Comparison of ENCODE assay signal across 8 mouse cellular contexts in genomic region chr14:122953331-122953730, GRCm38 (mm10). TPM values are rescaled to one million over a fixed set of nuclear protein-coding genes. Genes with fewer than 3 reads are reported as not detected.
DNase-seq lines count a peak whose midpoint lies in the region; ATAC-seq and TF ChIP-seq lines count a peak whose summit lies in the region.

No protein-coding gene starts in this region.

- WGBS in heart, adult 2 months, result 11% methylated on average over 1 of the region's 1 CpGs
- WGBS in heart, embryonic 12.5 days, result 13% methylated on average over 1 of the region's 1 CpGs
- WGBS in cerebellum, adult 2 months, result 5% methylated on average over 1 of the region's 1 CpGs
- 4% methylated on average over 1 of the region's 1 CpGs for WGBS in midbrain, embryonic 15.5 days
- 14% methylated on average over 1 of the region's 1 CpGs for WGBS in stomach, embryonic 16.5 days

- no peak for TF ChIP-seq POLR2A in heart, adult 2 months (IDR thresholded peaks at IDR 0.05; ENCODE audit: insufficient read depth, low read depth, low read length)
- TF ChIP-seq POLR2A in cerebellum, adult 2 months (IDR thresholded peaks at IDR 0.05; ENCODE audit: borderline replicate concordance, insufficient read depth, low read length), result no peak

- H3K4me3 ChIP-seq in heart, adult 2 months, result no peak overlapping the region
- H3K4me3 ChIP-seq in heart, embryonic 12.5 days, result no peak overlapping the region
- H3K4me3 ChIP-seq in cerebellum, adult 2 months (replicated peaks; ENCODE audit: insufficient read depth, low read depth, low read length), result no peak overlapping the region
- H3K4me3 ChIP-seq in midbrain, embryonic 15.5 days, result no peak overlapping the region
- no peak overlapping the region for H3K4me3 ChIP-seq in stomach, embryonic 16.5 days (replicated peaks; ENCODE audit: low read length)

- no peak overlapping the region for H3K9ac ChIP-seq in heart, adult 2 months (ENCODE audit: low read depth, low read length)
- no peak overlapping the region for H3K9ac ChIP-seq in heart, embryonic 12.5 days
- H3K9ac ChIP-seq in midbrain, embryonic 15.5 days, result no peak overlapping the region
- H3K9ac ChIP-seq in stomach, embryonic 16.5 days (ENCODE audit: low read length), result no peak overlapping the region

- TF ChIP-seq EP300 in heart, adult 2 months (IDR thresholded peaks at IDR 0.05; ENCODE audit: insufficient read depth, low read depth, low read length), result no peak

- no peaks in the 10 kb centered on the region for H3K36me3 ChIP-seq in heart, adult 2 months (ENCODE audit: control insufficient read depth, insufficient read depth, low read length)
- H3K36me3 ChIP-seq in heart, embryonic 12.5 days, result peaks cover 12% of the 10 kb centered on the region; the same call in 1 of the 2 replicates
- H3K36me3 ChIP-seq in midbrain, embryonic 15.5 days (replicated peaks), result no peaks in the 10 kb centered on the region
- H3K36me3 ChIP-seq in stomach, embryonic 16.5 days (ENCODE audit: control insufficient read depth, insufficient read depth, low read length), result 0 out of 2 replicates have a peak, but pooled peaks cover 5% of the 10 kb centered on the region

- peak; percentile 18 to 30 for DNase-seq in heart, adult 2 months
- DNase-seq in cerebellum, adult 2 months, result peak; percentile 63 to 69
- DNase-seq in frontal cortex, adult 2 months (ENCODE audit: extremely low spot score in 1 of 2, low spot score in 1 of 2), result peak; percentile 25 to 84
- peak; percentile 55 for DNase-seq in kidney, adult 11 months
- peak; percentile 54 for DNase-seq in left cerebral cortex, postnatal 4 days

- H3K4me2 ChIP-seq in heart, embryonic 12.5 days, result no peak overlapping the region
- H3K4me2 ChIP-seq in midbrain, embryonic 15.5 days, result no peak overlapping the region
- no peak overlapping the region for H3K4me2 ChIP-seq in stomach, embryonic 16.5 days (ENCODE audit: low read depth, low read length)

- no peaks in the 10 kb centered on the region for H3K27me3 ChIP-seq in heart, adult 2 months (ENCODE audit: control insufficient read depth, insufficient read depth, low read length)
- H3K27me3 ChIP-seq in heart, embryonic 12.5 days (replicated peaks), result no peaks in the 10 kb centered on the region
- H3K27me3 ChIP-seq in cerebellum, adult 2 months (ENCODE audit: control insufficient read depth, insufficient read depth, low read length), result no peaks in the 10 kb centered on the region
- no peaks in the 10 kb centered on the region for H3K27me3 ChIP-seq in midbrain, embryonic 15.5 days (replicated peaks)
- no peaks in the 10 kb centered on the region for H3K27me3 ChIP-seq in stomach, embryonic 16.5 days (ENCODE audit: control insufficient read depth, insufficient read depth, low read length)

- no peak for ATAC-seq in heart, embryonic 12.5 days (ENCODE audit: insufficient number of reproducible peaks, low FRiP score)
- ATAC-seq in midbrain, embryonic 15.5 days (replicated peaks), result peak; percentile 81
- ATAC-seq in stomach, embryonic 16.5 days (ENCODE audit: insufficient read depth, low FRiP score), result peak; percentile 79; the same call in 1 of the 2 replicates

- H3K79me2 ChIP-seq in heart, adult 2 months (replicated peaks; ENCODE audit: control insufficient read depth, insufficient read depth, low read length), result no peaks in the 10 kb centered on the region

- TF ChIP-seq CTCF in heart, adult 2 months (IDR thresholded peaks at IDR 0.05), result peak; percentile 75
- TF ChIP-seq CTCF in cerebellum, adult 2 months (IDR thresholded peaks at IDR 0.05; ENCODE audit: borderline replicate concordance, insufficient read depth, low read depth, low read length), result peak; percentile 64

- no peaks in the 10 kb centered on the region for H3K4me1 ChIP-seq in heart, adult 2 months (ENCODE audit: control insufficient read depth, insufficient read depth, low read length)
- no peaks in the 10 kb centered on the region for H3K4me1 ChIP-seq in heart, embryonic 12.5 days (replicated peaks)
- H3K4me1 ChIP-seq in cerebellum, adult 2 months (ENCODE audit: control insufficient read depth, insufficient read depth, low read length), result peaks cover 12% of the 10 kb centered on the region
- H3K4me1 ChIP-seq in midbrain, embryonic 15.5 days, result no peaks in the 10 kb centered on the region
- H3K4me1 ChIP-seq in stomach, embryonic 16.5 days (ENCODE audit: control insufficient read depth, insufficient read depth, low read length), result no peaks in the 10 kb centered on the region

- H3K27ac ChIP-seq in heart, adult 2 months, result no peak overlapping the region
- H3K27ac ChIP-seq in heart, embryonic 12.5 days (ENCODE audit: poor library complexity, severe bottlenecking), result no peak overlapping the region
- no peak overlapping the region; the same call in 1 of the 2 replicates for H3K27ac ChIP-seq in cerebellum, adult 2 months (ENCODE audit: insufficient read depth, low read length)
- no peak overlapping the region for H3K27ac ChIP-seq in midbrain, embryonic 15.5 days
- H3K27ac ChIP-seq in stomach, embryonic 16.5 days (ENCODE audit: low read length), result no peak overlapping the region

- no peaks in the 10 kb centered on the region for H3K9me3 ChIP-seq in heart, embryonic 12.5 days (replicated peaks)
- H3K9me3 ChIP-seq in midbrain, embryonic 15.5 days, result no peaks in the 10 kb centered on the region
- H3K9me3 ChIP-seq in stomach, embryonic 16.5 days (replicated peaks; ENCODE audit: control insufficient read depth, low read length), result no peaks in the 10 kb centered on the region

- intact Hi-C loops in heart, adult 2 months (cut with DNase I), result loop anchor here (1.0 to 5.0 kb wide), 2 partner anchors 287 to 359 kb away; no protein-coding TSS in a partner anchor
- intact Hi-C loops in left cerebral cortex, postnatal 4 days (cut with DNase I), result loop anchor here (10.0 kb wide), 1 partner anchor 281 kb away; no protein-coding TSS in a partner anchor

RNA-seq across cellular contexts. Expression of gene Tmtc4, which starts 30.5 kb away (rescaled TPM):
- total RNA-seq in heart, adult 2 months (2021), result 10 to 100 TPM in 1 of 2 experiments, 1 to 10 TPM in 1; 7.3 to 10.2 TPM
- polyA plus RNA-seq in heart, adult 2 months (2012; rRNA removed), result 5.7 and 11.5 TPM in 2 replicates
- 22.3 and 23.2 TPM in 2 replicates for polyA plus RNA-seq in heart, embryonic 12.5 days (2016; fragmentation: Nextera tagmentation; extraction: Ambion mirVana)
- polyA plus RNA-seq in cerebellum, adult 2 months (2012; rRNA removed), result 31.2 and 35.6 TPM in 2 replicates
- polyA plus RNA-seq in frontal cortex, adult 2 months (2012; rRNA removed), result 17.0 and 18.8 TPM in 2 replicates
- total RNA-seq in left cerebral cortex, postnatal 4 days (2021), result 10 to 100 TPM; 75.4 to 82.8 TPM
- 45.8 and 50.4 TPM in 2 replicates for polyA plus RNA-seq in midbrain, embryonic 15.5 days (2015; fragmentation: Nextera tagmentation; extraction: Ambion mirVana)
- 22.0 and 22.3 TPM in 2 replicates for polyA plus RNA-seq in stomach, embryonic 16.5 days (2015; fragmentation: Nextera tagmentation; extraction: Ambion mirVana)

RNA-seq across cellular contexts. Expression of gene Ggact, which starts 39.8 kb away (rescaled TPM):
- 10 to 100 TPM; 22.5 to 25.6 TPM for total RNA-seq in heart, adult 2 months (2021)
- 27.1 and 40.9 TPM in 2 replicates for polyA plus RNA-seq in heart, adult 2 months (2012; rRNA removed)
- 11.5 and 12.3 TPM in 2 replicates for polyA plus RNA-seq in heart, embryonic 12.5 days (2016; fragmentation: Nextera tagmentation; extraction: Ambion mirVana)
- polyA plus RNA-seq in cerebellum, adult 2 months (2012; rRNA removed), result 137 and 143 TPM in 2 replicates
- polyA plus RNA-seq in frontal cortex, adult 2 months (2012; rRNA removed), result 53.7 and 58.8 TPM in 2 replicates
- 10 to 100 TPM; 11.4 to 11.5 TPM for total RNA-seq in left cerebral cortex, postnatal 4 days (2021)
- polyA plus RNA-seq in midbrain, embryonic 15.5 days (2015; fragmentation: Nextera tagmentation; extraction: Ambion mirVana), result 10.3 TPM in 2 replicates
- polyA plus RNA-seq in stomach, embryonic 16.5 days (2015; fragmentation: Nextera tagmentation; extraction: Ambion mirVana), result 33.0 and 41.3 TPM in 2 replicates
